Mouse (Mus musculus): ENCODE results near the gene Capn7. TPM values are rescaled to one million over a fixed set of nuclear protein-coding genes. Genes with fewer than 3 reads are reported as not detected.

Capn7 gene
- polyA plus RNA-seq (2015; fragmentation: Nextera tagmentation; extraction: Ambion mirVana): 17.7 and 20.7 TPM in 2 replicates

DNA sequence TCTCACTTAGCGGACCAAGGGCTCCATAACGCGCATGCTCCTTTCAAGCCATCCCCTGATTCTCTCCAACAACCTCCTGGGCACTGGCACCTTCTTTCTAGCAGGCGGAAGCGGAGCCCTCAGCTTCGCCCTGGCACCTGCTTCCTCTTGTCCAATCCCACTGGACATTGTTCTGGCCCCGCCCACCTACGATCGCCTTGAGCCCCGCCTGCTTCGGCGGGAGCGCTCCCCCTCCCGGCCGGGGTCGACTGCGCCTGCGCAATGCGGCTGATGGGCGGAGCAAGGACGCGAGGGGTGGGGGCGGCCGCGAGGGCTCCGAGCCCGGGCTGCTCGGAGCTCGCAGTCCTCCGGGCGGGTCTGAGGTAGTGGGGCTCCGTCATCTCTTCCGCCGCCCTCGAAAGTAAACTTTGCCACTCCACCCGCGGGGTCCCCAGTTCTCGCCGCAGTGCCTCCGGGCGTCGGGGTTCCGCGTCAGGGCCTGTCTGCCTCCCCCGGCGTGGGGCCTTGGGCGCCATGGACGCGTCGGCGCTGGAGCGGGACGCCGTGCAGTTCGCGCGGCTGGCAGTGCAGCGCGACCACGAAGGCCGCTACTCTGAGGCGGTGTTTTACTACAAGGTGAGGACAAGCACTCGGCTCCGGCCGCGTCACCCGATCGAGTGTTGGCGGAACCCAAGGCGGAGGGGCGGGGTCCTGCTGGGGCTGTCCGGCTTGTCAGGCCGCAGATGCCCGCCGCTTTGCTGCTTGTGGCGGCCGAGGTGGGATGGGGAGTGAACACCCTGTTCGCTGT is at the start of gene Capn7:
Gene Capn7, plus strand, starts transcription at position 270 of the 787 bp plus-strand sequence.

DNA sequence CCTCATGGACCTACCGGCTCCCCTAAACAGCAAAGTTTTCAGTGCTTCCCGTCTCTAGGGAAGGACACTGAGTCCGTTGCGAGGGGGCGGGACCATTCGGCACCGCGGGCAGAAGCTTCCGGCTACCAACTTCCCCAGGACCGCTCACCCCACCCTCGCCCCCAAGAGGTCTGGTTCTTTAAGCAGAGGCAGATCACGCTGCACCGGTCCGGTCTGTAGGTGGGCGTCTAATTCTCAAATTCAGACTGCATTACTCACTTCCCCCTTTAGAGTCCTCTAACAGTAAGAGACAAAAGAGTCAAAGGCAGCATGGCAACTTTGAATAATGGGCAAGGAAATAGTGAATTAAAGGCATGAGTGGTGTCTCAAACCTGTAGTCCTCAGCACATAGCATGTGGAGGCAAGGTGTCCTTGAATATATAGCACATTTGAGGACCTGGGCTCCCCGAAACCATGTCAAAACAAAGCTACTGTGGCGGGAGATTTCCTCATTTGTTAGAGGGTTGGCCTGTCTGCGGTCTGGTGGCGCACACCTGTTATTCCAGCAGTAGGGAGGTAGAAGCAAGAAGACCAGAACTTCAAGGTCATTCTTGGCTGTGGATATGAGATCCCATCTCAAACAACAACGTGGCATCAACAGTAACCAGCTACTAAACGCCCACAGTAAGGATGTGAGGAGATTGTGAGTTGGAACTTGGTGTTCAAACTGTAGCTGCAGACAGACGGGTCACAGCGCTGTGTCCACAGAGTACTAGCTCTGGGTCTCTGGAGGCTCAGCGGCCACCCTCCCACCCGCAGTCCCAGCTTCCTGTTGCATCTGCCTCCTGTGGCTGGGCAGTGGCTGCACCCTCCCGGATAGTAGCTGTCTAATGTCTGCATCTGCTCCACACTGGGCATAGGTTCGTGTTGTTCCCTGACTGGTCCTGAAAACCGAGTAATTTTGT is 12.3 kb upstream of the Capn7 start, which contains the start of gene Dnah1:
Gene Dnah1, minus strand, starts transcription at position 48 of the 944 bp plus-strand sequence.

Other genes with a start within 250 kb of the Capn7 start
- gene Smim4, start 207.7 kb upstream of the Capn7 start, polyA plus RNA-seq (2015; fragmentation: Nextera tagmentation; extraction: Ambion mirVana): 136 and 138 TPM in 2 replicates
- 88.3 and 97.0 TPM in 2 replicates for gene Nt5dc2, start 205.6 kb upstream of the Capn7 start, polyA plus RNA-seq (2015; fragmentation: Nextera tagmentation; extraction: Ambion mirVana)
- gene Stab1, start 168.0 kb upstream of the Capn7 start, polyA plus RNA-seq (2015; fragmentation: Nextera tagmentation; extraction: Ambion mirVana): 28.7 and 37.1 TPM in 2 replicates
- gene Tnnc1, start 128.3 kb upstream of the Capn7 start, polyA plus RNA-seq (2015; fragmentation: Nextera tagmentation; extraction: Ambion mirVana): 0.53 and 0.75 TPM in 2 replicates
- 94.1 and 119 TPM in 2 replicates for gene Nisch, start 119.7 kb upstream of the Capn7 start, polyA plus RNA-seq (2015; fragmentation: Nextera tagmentation; extraction: Ambion mirVana)
- 1.1 TPM in 2 replicates for gene Sema3g, start 118.8 kb upstream of the Capn7 start, polyA plus RNA-seq (2015; fragmentation: Nextera tagmentation; extraction: Ambion mirVana)
- 12.9 TPM in 2 replicates for gene Phf7, start 85.3 kb upstream of the Capn7 start, polyA plus RNA-seq (2015; fragmentation: Nextera tagmentation; extraction: Ambion mirVana)
- gene Bap1, start 85.2 kb upstream of the Capn7 start, polyA plus RNA-seq (2015; fragmentation: Nextera tagmentation; extraction: Ambion mirVana): 36.9 TPM in 2 replicates
- 0.50 and 0.70 TPM in 2 replicates for gene Dnah1, start 12.7 kb upstream of the Capn7 start, polyA plus RNA-seq (2015; fragmentation: Nextera tagmentation; extraction: Ambion mirVana)
- 20.2 and 31.5 TPM in 2 replicates for gene Sh3bp5, start 99.4 kb downstream of the Capn7 start, polyA plus RNA-seq (2015; fragmentation: Nextera tagmentation; extraction: Ambion mirVana)
- gene Eaf1, start 157.8 kb downstream of the Capn7 start, polyA plus RNA-seq (2015; fragmentation: Nextera tagmentation; extraction: Ambion mirVana): 19.8 and 20.8 TPM in 2 replicates
- 42.0 and 50.2 TPM in 2 replicates for gene Mettl6, start 158.4 kb downstream of the Capn7 start, polyA plus RNA-seq (2015; fragmentation: Nextera tagmentation; extraction: Ambion mirVana)